In genomic region chr17:6553798-6554197, GRCm38 (mm10) we compare ENCODE assay signal across 8 mouse cellular contexts. TPM values are rescaled to one million over a fixed set of nuclear protein-coding genes. Genes with fewer than 3 reads are reported as not detected.
A peak's percentile ranks its signal among the peaks of the same experiment; 100 is the strongest.
DNase-seq lines count a peak whose midpoint lies in the region; ATAC-seq and TF ChIP-seq lines count a peak whose summit lies in the region.
"Not testable (repeated sequence)": the region's sequence is repeated elsewhere in the genome, so short reads cannot be mapped to it uniquely, and the experiment has no call there.

No protein-coding gene starts in this region.

- H3K27ac ChIP-seq in forebrain, embryonic 11.5 days (ENCODE audit: low read depth, low read length); heart, embryonic 15.5 days; hindbrain, postnatal 0 days; limb, embryonic 11.5 days (replicated peaks; ENCODE audit: low read depth, low read length); liver, postnatal 0 days (ENCODE audit: low read depth); midbrain, embryonic 14.5 days (replicated peaks; ENCODE audit: low read depth, low read length): not testable (repeated sequence)

- H3K4me3 ChIP-seq in G1E (ENCODE audit: low read depth, low read length); forebrain, embryonic 11.5 days (ENCODE audit: low read depth, low read length); heart, embryonic 15.5 days; hindbrain, postnatal 0 days (ENCODE audit: low read length); limb, embryonic 11.5 days (ENCODE audit: low read depth, low read length); liver, postnatal 0 days (ENCODE audit: low read depth, low read length); midbrain, embryonic 14.5 days (replicated peaks; ENCODE audit: low read depth, low read length): not testable (repeated sequence)

- not testable (repeated sequence) for H3K36me3 ChIP-seq in G1E (replicated peaks); forebrain, embryonic 11.5 days (ENCODE audit: control insufficient read depth, insufficient read depth, low read length); heart, embryonic 15.5 days; hindbrain, postnatal 0 days (ENCODE audit: insufficient read depth, low read length); limb, embryonic 11.5 days (ENCODE audit: control insufficient read depth, insufficient read depth, low read length); liver, postnatal 0 days (replicated peaks; ENCODE audit: insufficient read depth, low read length); midbrain, embryonic 14.5 days (ENCODE audit: control insufficient read depth, insufficient read depth, low read length)

- not testable (repeated sequence) for DNase-seq in G1E (ENCODE audit: low spot score); forebrain, embryonic 11.5 days (ENCODE audit: low spot score); hindbrain, postnatal 0 days (ENCODE audit: low spot score); limb, embryonic 11.5 days (ENCODE audit: low spot score); liver, postnatal 0 days; midbrain, embryonic 14.5 days

- not testable (repeated sequence) for H3K4me2 ChIP-seq in forebrain, embryonic 11.5 days (ENCODE audit: low read depth, low read length, severe bottlenecking); heart, embryonic 15.5 days; hindbrain, postnatal 0 days (ENCODE audit: low read depth, low read length); limb, embryonic 11.5 days (ENCODE audit: low read depth, severe bottlenecking); liver, postnatal 0 days (ENCODE audit: low read depth, low read length); midbrain, embryonic 14.5 days (ENCODE audit: low read length)

- peak; percentile 69 for ATAC-seq in G1E (ENCODE audit: extremely low read depth, insufficient number of reproducible peaks, low FRiP score, poor library complexity, severe bottlenecking)
- ATAC-seq in forebrain, embryonic 11.5 days (replicated peaks; ENCODE audit: low FRiP score): peak; percentile 81; the same call in 1 of the 2 replicates
- peak; percentile 59 for ATAC-seq in heart, embryonic 15.5 days (replicated peaks; ENCODE audit: insufficient number of reproducible peaks, insufficient read depth, low FRiP score, low read depth)
- ATAC-seq in hindbrain, postnatal 0 days: peak; percentile 66
- ATAC-seq in limb, embryonic 11.5 days (ENCODE audit: insufficient number of reproducible peaks, low FRiP score, low TSS enrichment, low read depth): peak; percentile 52; the same call in 1 of the 2 replicates
- peak; percentile 67 for ATAC-seq in liver, postnatal 0 days
- ATAC-seq in midbrain, embryonic 14.5 days (ENCODE audit: low FRiP score, low TSS enrichment): peak; percentile 58
- ATAC-seq in neutrophil, adult 5-6 weeks (ENCODE audit: extremely low read depth, insufficient number of reproducible peaks, low FRiP score, poor library complexity, severe bottlenecking): peak; percentile 77

- not testable (repeated sequence) for H3K9ac ChIP-seq in forebrain, embryonic 11.5 days (ENCODE audit: low read length); heart, embryonic 15.5 days; hindbrain, postnatal 0 days (replicated peaks; ENCODE audit: low read length); limb, embryonic 11.5 days (ENCODE audit: low read length); liver, postnatal 0 days (replicated peaks); midbrain, embryonic 14.5 days (replicated peaks; ENCODE audit: low read length)

- not testable (repeated sequence) for TF ChIP-seq CTCF in G1E (IDR thresholded peaks at IDR 0.05; ENCODE audit: low read depth, low read length); hindbrain, postnatal 0 days (IDR thresholded peaks at IDR 0.05; ENCODE audit: low read depth); liver, postnatal 0 days (IDR thresholded peaks at IDR 0.05; ENCODE audit: low read depth)

- not testable (repeated sequence) for H3K9me3 ChIP-seq in G1E (replicated peaks); forebrain, embryonic 11.5 days (ENCODE audit: control insufficient read depth, low read length); heart, embryonic 15.5 days (replicated peaks); hindbrain, postnatal 0 days (ENCODE audit: low read length); limb, embryonic 11.5 days (ENCODE audit: control insufficient read depth, low read length); liver, postnatal 0 days (ENCODE audit: low read length); midbrain, embryonic 14.5 days (ENCODE audit: control insufficient read depth, low read length)

- not testable (repeated sequence) for H3K27me3 ChIP-seq in G1E (ENCODE audit: insufficient read depth, low read length); forebrain, embryonic 11.5 days (ENCODE audit: control insufficient read depth, insufficient read depth, low read length); heart, embryonic 15.5 days; hindbrain, postnatal 0 days (ENCODE audit: insufficient read depth, low read length); limb, embryonic 11.5 days (ENCODE audit: control insufficient read depth, insufficient read depth, low read length); liver, postnatal 0 days (ENCODE audit: insufficient read depth, low read length); midbrain, embryonic 14.5 days (ENCODE audit: control insufficient read depth, insufficient read depth, low read length)

- TF ChIP-seq EP300 in liver, postnatal 0 days (IDR thresholded peaks at IDR 0.05; ENCODE audit: low read depth): not testable (repeated sequence)

- WGBS in forebrain, embryonic 11.5 days: no CpG with 5 or more reads among the region's 4 CpGs
- no CpG with 5 or more reads among the region's 4 CpGs for WGBS in heart, embryonic 15.5 days
- no CpG with 5 or more reads among the region's 4 CpGs for WGBS in hindbrain, postnatal 0 days
- no CpG with 5 or more reads among the region's 4 CpGs for WGBS in limb, embryonic 11.5 days
- no CpG with 5 or more reads among the region's 4 CpGs for WGBS in liver, postnatal 0 days (ENCODE audit: insufficient replicate concordance)
- no CpG with 5 or more reads among the region's 4 CpGs for WGBS in midbrain, embryonic 14.5 days

- H3K4me1 ChIP-seq in G1E (ENCODE audit: insufficient read depth, low read depth, low read length); forebrain, embryonic 11.5 days (replicated peaks; ENCODE audit: control insufficient read depth, insufficient read depth, low read length); heart, embryonic 15.5 days (replicated peaks); hindbrain, postnatal 0 days (ENCODE audit: insufficient read depth, low read length); limb, embryonic 11.5 days (ENCODE audit: control insufficient read depth, insufficient read depth, low read length); liver, postnatal 0 days (ENCODE audit: insufficient read depth); midbrain, embryonic 14.5 days (ENCODE audit: control insufficient read depth, insufficient read depth, low read length): not testable (repeated sequence)

RNA-seq across cellular contexts. Expression of gene Dynlt1c, which starts 47.7 kb away (rescaled TPM):
- total RNA-seq in G1E (2014; fragmentation: Nextera tagmentation) (28.3 and 36.5 TPM in 2 replicates), G1E (2017) (21.5 and 27.6 TPM in 2 replicates)
- 0.75 and 1.7 TPM in 2 replicates for polyA plus RNA-seq in G1E (2012)
- polyA plus RNA-seq in forebrain, embryonic 11.5 days (2014; fragmentation: Nextera tagmentation; extraction: Ambion mirVana): 26.0 and 36.5 TPM in 2 replicates
- 24.3 and 25.7 TPM in 2 replicates for polyA plus RNA-seq in heart, embryonic 15.5 days (2015; fragmentation: Nextera tagmentation; extraction: Ambion mirVana)
- total RNA-seq in hindbrain, postnatal 0 days (2014; rRNA removed): 15.4 and 20.5 TPM in 2 replicates
- polyA plus RNA-seq in hindbrain, postnatal 0 days (2015; fragmentation: Nextera tagmentation; extraction: Ambion mirVana): 14.7 and 22.5 TPM in 2 replicates
- 31.4 and 32.4 TPM in 2 replicates for polyA plus RNA-seq in limb, embryonic 11.5 days (2014; fragmentation: Nextera tagmentation; extraction: Ambion mirVana)
- polyA plus RNA-seq in liver, postnatal 0 days (2015; fragmentation: Nextera tagmentation; extraction: Ambion mirVana): 6.7 and 7.0 TPM in 2 replicates
- 54.8 and 56.2 TPM in 2 replicates for polyA plus RNA-seq in midbrain, embryonic 14.5 days (2014; fragmentation: Nextera tagmentation; extraction: Ambion mirVana)
- 68.3 and 93.6 TPM in 2 replicates for total RNA-seq in neutrophil, adult 5-6 weeks (2017)
